Mouse (Mus musculus): ENCODE measurements around the gene Actn2. TPM values are rescaled to one million over a fixed set of nuclear protein-coding genes. Genes with fewer than 3 reads are reported as not detected.

Gene Actn2
- polyA plus RNA-seq, 1 experiment from 2014 or later, result 3.8 TPM

- no peak overlapping the region for H3K4me3 ChIP-seq (replicated peaks)
- no peak overlapping the region for H3K27ac ChIP-seq
- H3K9me3 ChIP-seq, result no peaks in the 10 kb centered on the region
- no peak overlapping the region for H3K9ac ChIP-seq
- H3K4me1 ChIP-seq (replicated peaks), result no peaks in the 10 kb centered on the region
- H3K4me2 ChIP-seq (replicated peaks), result no peak overlapping the region
- ATAC-seq, result no peak
- WGBS, result 82% methylated on average over 8 of the region's 8 CpGs
- H3K36me3 ChIP-seq, result no peaks in the 10 kb centered on the region; the same call in 1 of the 2 replicates
- H3K27me3 ChIP-seq (replicated peaks), result no peaks in the 10 kb centered on the region
Measured at GRCm38 (mm10) chr13:12249195-12249898, 91.2 kb downstream of the Actn2 start.

GRCm38 (mm10) chr13:12245938-12246337, 94.6 kb downstream of the Actn2 start:
- ATAC-seq, result no peak
- 90% methylated on average over 2 of the region's 2 CpGs for WGBS
- Histone ChIP-seq H3K27me3 (replicated peaks) (no peaks in the 10 kb centered on the region), H3K4me3 (replicated peaks) (no peak overlapping the region), H3K4me1 (replicated peaks) (no peaks in the 10 kb centered on the region), H3K36me3 (peaks cover 8% of the 10 kb centered on the region), H3K27ac (no peak overlapping the region), H3K4me2 (replicated peaks) (no peak overlapping the region), H3K9me3 (no peaks in the 10 kb centered on the region), H3K9ac (no peak overlapping the region)

GRCm38 (mm10) chr13:12243991-12244390, 96.6 kb downstream of the Actn2 start:
- H3K27me3 ChIP-seq (replicated peaks), result no peaks in the 10 kb centered on the region
- no peaks in the 10 kb centered on the region for H3K4me1 ChIP-seq (replicated peaks)
- no peak for ATAC-seq
- H3K36me3 ChIP-seq, result peaks cover 8% of the 10 kb centered on the region
- H3K4me3 ChIP-seq (replicated peaks), result no peak overlapping the region
- no peak overlapping the region for H3K4me2 ChIP-seq (replicated peaks)
- 92% methylated on average over 4 of the region's 4 CpGs for WGBS
- no peak overlapping the region for H3K27ac ChIP-seq
- no peak overlapping the region for H3K9ac ChIP-seq
- H3K9me3 ChIP-seq, result no peaks in the 10 kb centered on the region

GRCm38 (mm10) chr13:12232141-12232540, 108.4 kb downstream of the Actn2 start:
- no peak for ATAC-seq
- no peaks in the 10 kb centered on the region for H3K4me1 ChIP-seq (replicated peaks)
- no peak overlapping the region for H3K27ac ChIP-seq
- WGBS, result 92% methylated on average over 4 of the region's 4 CpGs
- H3K27me3 ChIP-seq (replicated peaks), result no peaks in the 10 kb centered on the region
- no peaks in the 10 kb centered on the region for H3K9me3 ChIP-seq
- no peak overlapping the region for H3K9ac ChIP-seq
- no peak overlapping the region for H3K4me3 ChIP-seq (replicated peaks)
- H3K4me2 ChIP-seq (replicated peaks), result no peak overlapping the region
- peaks cover 11% of the 10 kb centered on the region; the same call in 1 of the 2 replicates for H3K36me3 ChIP-seq

- H3K4me2 ChIP-seq (replicated peaks), result no peak overlapping the region
- no peaks in the 10 kb centered on the region for H3K9me3 ChIP-seq
- H3K4me3 ChIP-seq (replicated peaks), result no peak overlapping the region
- H3K9ac ChIP-seq, result no peak overlapping the region
- ATAC-seq, result no peak
- no peaks in the 10 kb centered on the region for H3K27me3 ChIP-seq (replicated peaks)
- no peaks in the 10 kb centered on the region for H3K4me1 ChIP-seq (replicated peaks)
- WGBS, result 83% methylated on average over 4 of the region's 4 CpGs
- H3K27ac ChIP-seq, result no peak overlapping the region
- peaks cover 9% of the 10 kb centered on the region; the same call in 1 of the 2 replicates for H3K36me3 ChIP-seq
Measured at GRCm38 (mm10) chr13:12228248-12228647, 112.3 kb downstream of the Actn2 start.

- Histone ChIP-seq H3K36me3 (peaks cover 9% of the 10 kb centered on the region; the same call in 1 of the 2 replicates), H3K27ac (no peak overlapping the region), H3K27me3 (replicated peaks) (no peaks in the 10 kb centered on the region), H3K9me3 (no peaks in the 10 kb centered on the region), H3K4me1 (replicated peaks) (no peaks in the 10 kb centered on the region), H3K4me3 (replicated peaks) (no peak overlapping the region), H3K9ac (no peak overlapping the region), H3K4me2 (replicated peaks) (no peak overlapping the region)
- no peak for ATAC-seq
- WGBS, result 68% methylated on average over 5 of the region's 5 CpGs
Measured at GRCm38 (mm10) chr13:12227606-12228005, 113.0 kb downstream of the Actn2 start.

Other genes with a start within 250 kb of the Actn2 start
- gene Ryr2, start 233.8 kb downstream of the Actn2 start, polyA plus RNA-seq (2015; fragmentation: Nextera tagmentation; extraction: Ambion mirVana), result 1.0 and 1.1 TPM in 2 replicates
- 7.8 and 8.8 TPM in 2 replicates for gene Mtr, start 82.6 kb downstream of the Actn2 start, polyA plus RNA-seq (2015; fragmentation: Nextera tagmentation; extraction: Ambion mirVana)
- gene Heatr1, start 54.3 kb upstream of the Actn2 start, polyA plus RNA-seq (2015; fragmentation: Nextera tagmentation; extraction: Ambion mirVana), result 15.7 and 17.5 TPM in 2 replicates
- 30.5 and 36.0 TPM in 2 replicates for gene Lgals8, start 124.2 kb upstream of the Actn2 start, polyA plus RNA-seq (2015; fragmentation: Nextera tagmentation; extraction: Ambion mirVana)
- gene Edaradd, start 179.7 kb upstream of the Actn2 start, polyA plus RNA-seq (2015; fragmentation: Nextera tagmentation; extraction: Ambion mirVana), result 1.5 and 2.8 TPM in 2 replicates
- gene Ero1lb, start 225.1 kb upstream of the Actn2 start, polyA plus RNA-seq (2015; fragmentation: Nextera tagmentation; extraction: Ambion mirVana), result 8.4 and 13.4 TPM in 2 replicates